Mouse (Mus musculus) right cerebral cortex, postnatal 4 days (tissue): ENCODE data around the gene Ncf1.

Source experiments
- DNase-seq: peaks from one replicate; pipeline ENCODE4 v3.0.0-alpha.2; 2022

Ncf1 gene

GRCm38 (mm10) chr5:134243661-134244436 lies 14.4 kb upstream of the Ncf1 start:
- no peak for DNase-seq

- DNase-seq: no peak
Observed at GRCm38 (mm10) chr5:134241831-134242230, 12.4 kb upstream of the Ncf1 start.

- peak; percentile 28 for DNase-seq
Observed at GRCm38 (mm10) chr5:134237936-134238760, 8.7 kb upstream of the Ncf1 start.

- no peak for DNase-seq
Observed at GRCm38 (mm10) chr5:134237508-134237907, 8.1 kb upstream of the Ncf1 start.

GRCm38 (mm10) chr5:134236796-134237195 lies 7.4 kb upstream of the Ncf1 start:
- DNase-seq: no peak

GRCm38 (mm10) chr5:134236241-134236640 lies 6.8 kb upstream of the Ncf1 start:
- DNase-seq: no peak

GRCm38 (mm10) chr5:134235111-134235510 lies 5.7 kb upstream of the Ncf1 start:
- DNase-seq: peak; percentile 66

GRCm38 (mm10) chr5:134234205-134234604 lies 4.8 kb upstream of the Ncf1 start:
- no peak for DNase-seq

- DNase-seq: no peak
Observed at GRCm38 (mm10) chr5:134233244-134233651, 3.8 kb upstream of the Ncf1 start.

- DNase-seq: no peak
Observed at GRCm38 (mm10) chr5:134232568-134232967, 3.1 kb upstream of the Ncf1 start.

- DNase-seq: no peak
Observed at GRCm38 (mm10) chr5:134232111-134232510, 2.7 kb upstream of the Ncf1 start.

- no peak for DNase-seq
Observed at GRCm38 (mm10) chr5:134231376-134231775, 2.0 kb upstream of the Ncf1 start.

- no peak for DNase-seq
Observed at GRCm38 (mm10) chr5:134228249-134228638, 1.2 kb downstream of the Ncf1 start.

- peak; percentile 39 for DNase-seq
Observed at GRCm38 (mm10) chr5:134227574-134228248, 1.7 kb downstream of the Ncf1 start.

- no peak for DNase-seq
Observed at GRCm38 (mm10) chr5:134226946-134227345, 2.5 kb downstream of the Ncf1 start.

- DNase-seq: no peak
Observed at GRCm38 (mm10) chr5:134225110-134225901, 4.1 kb downstream of the Ncf1 start.

- DNase-seq: no peak
Observed at GRCm38 (mm10) chr5:134221708-134222150, 7.7 kb downstream of the Ncf1 start.

GRCm38 (mm10) chr5:134221278-134221677 lies 8.1 kb downstream of the Ncf1 start:
- DNase-seq: no peak

GRCm38 (mm10) chr5:134217900-134218299 lies 11.5 kb downstream of the Ncf1 start:
- no peak for DNase-seq

- no peak for DNase-seq
Observed at GRCm38 (mm10) chr5:134214021-134214806, 15.2 kb downstream of the Ncf1 start.

- DNase-seq: no peak
Observed at GRCm38 (mm10) chr5:134209931-134210554, 19.4 kb downstream of the Ncf1 start.
